Mouse (Mus musculus) megakaryocyte-erythroid progenitor cell, adult 5-6 weeks (primary cell): ENCODE results near the gene Cdcp2. TPM values are rescaled to one million over a fixed set of nuclear protein-coding genes. Genes with fewer than 3 reads are reported as not detected.

ENCODE experiments used
- ATAC-seq: replicated peaks from 2 replicates; pipeline ENCODE4 v1.8.0; 2016; ENCODE audit warnings: mild to moderate bottlenecking, inconsistent platforms; ENCODE audit not compliant: severe bottlenecking, poor library complexity, low FRiP score, low TSS enrichment
- total RNA-seq, 2 experiments: library from RNA; stranded (forward) in 1 of 2; stranded (reverse) in 1 of 2; fragments of 200-1000, 215-1000 nt in 1 of 2; fragments of >200 nt in 1 of 2; fragmentation: Nextera tagmentation in 1 of 2; gene quantifications; 2 replicates each; pipeline ENCODE4 v1.2.3; 2014 to 2017

Cdcp2 gene
- total RNA-seq, 2 experiments from 2014 or later: not detected

DNA sequence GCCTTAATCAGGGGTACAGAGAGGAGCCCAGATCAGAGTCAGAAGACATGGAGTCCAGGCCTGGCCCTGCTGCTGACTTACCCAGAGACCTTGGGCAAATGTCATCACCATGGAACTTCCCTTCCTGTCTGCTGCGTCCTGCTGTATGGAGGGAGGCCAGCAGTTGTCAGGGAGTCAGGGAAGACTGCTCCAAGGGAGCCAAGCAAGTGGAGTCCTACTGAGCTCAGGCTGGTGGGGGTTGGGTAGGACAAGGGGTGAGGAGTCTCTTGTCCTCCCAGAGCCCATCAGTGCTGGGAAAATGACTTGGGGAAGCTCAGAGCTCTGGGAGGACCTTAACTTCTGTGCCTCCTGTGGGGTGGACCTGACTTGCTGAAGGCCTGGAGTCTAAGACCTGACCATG lies 12.3 kb upstream of the Cdcp2 start:
- ATAC-seq: no peak

DNA sequence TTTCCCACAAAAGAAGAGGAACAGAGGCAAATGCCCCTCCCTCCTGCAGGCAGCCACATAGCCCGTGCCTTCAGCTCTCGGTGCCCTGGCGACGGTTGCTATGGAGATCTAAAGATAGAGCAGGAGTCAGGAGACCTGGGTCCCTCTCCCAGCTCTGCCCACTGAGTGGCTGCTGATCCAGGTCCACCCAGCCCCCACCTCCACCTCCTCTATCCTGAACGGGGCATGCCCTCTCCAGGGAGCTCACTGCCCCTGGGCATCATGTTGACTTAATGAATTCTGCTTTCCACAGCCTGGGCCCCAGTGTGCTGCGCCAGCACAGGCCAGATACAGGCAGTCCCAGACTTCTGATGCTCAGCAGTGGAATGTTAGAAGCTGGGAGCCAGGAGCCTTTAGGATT lies 11.8 kb upstream of the Cdcp2 start:
- no peak for ATAC-seq

DNA sequence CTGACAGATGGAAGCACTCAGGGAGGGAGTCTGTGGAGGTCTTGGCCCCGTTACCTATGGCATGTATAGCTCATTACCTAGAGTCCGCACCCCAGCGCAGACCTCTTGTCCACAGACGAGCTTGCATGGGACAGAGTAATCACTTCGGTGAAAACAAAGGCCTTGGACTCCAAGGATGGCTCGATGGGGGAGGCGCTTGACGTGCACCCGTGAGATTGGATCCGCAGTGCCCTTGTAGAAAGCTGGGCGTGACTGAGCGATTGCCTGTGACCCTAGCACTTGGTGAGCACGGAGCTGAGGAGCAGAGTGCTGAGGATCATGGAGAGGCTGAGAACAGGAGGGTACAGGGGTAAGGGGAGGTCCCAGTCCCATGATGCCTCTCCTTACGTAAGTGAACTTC lies 5.0 kb upstream of the Cdcp2 start:
- no peak for ATAC-seq

DNA sequence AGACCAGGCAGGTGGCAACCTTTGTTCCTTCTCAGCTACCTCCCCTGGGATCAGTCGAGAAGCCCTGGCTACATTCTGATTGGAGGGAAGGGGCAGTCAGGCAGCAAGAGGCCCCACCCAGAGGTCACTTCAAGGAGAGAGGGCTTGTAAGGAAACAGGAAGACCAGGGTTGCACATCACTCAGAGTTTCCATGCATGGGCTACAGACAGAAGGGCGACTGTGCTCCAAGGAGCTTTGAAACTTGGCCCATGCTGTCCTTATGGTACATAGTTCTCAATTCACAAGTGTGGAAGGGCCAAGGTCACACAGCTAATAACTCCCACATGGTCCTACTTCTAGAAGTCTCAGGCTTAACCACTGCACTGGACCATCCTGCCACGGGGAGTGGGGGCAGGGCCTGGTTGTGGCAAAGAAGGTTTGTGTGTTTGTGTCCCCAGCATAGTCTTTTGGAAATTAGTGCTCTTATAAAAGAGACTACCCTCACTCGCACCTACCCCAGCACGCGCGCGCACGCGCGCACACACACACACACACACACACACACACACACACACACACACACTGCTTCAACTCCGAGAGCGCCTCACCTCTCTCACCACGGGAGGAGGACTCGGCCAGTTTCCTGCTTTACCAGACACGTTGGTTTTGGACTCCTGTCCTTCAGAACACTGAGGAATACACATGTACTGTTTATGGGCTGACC lies 2.1 kb upstream of the Cdcp2 start:
- no peak for ATAC-seq

DNA sequence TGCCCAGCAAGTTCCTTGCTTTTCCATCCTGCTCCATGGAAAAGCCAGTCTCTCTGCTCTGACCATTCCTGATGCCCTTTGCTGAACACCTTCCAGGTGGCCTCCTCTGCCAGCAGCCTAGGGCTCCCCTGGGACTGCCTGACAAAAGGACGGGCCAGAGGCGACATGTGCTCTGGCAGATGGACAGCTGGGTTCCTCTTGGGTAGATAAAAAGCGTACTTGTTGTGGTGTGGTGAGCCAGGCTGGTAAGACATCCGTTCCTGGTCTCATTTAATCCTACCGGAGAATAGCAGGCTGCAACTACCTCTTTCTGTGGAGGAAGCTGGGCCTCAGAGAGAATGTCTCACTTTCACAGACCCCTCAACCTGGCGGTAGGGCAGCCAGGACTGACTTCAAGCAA lies 648 bp upstream of the Cdcp2 start:
- ATAC-seq: peak; percentile 65

DNA sequence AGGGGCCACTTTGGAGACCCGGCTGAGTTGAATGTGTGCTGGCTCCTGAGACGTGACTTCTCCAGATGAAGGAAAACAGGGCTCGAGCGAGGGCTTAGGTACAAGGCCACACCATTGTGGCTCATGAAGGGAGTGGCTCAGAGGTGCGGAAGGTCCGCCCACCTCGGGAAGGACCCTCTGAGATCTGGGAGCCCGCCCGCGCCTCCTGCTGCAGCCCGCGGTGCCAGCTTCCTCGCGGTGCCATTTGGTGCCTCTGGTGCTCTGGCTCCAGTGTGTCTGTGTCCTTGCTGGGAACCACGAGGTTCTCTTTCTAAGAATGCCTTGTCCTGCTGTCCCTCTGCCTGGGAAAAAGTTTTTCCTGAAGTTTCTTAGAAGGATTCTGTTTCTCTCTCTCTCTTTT lies 1.2 kb downstream of the Cdcp2 start:
- ATAC-seq: no peak

DNA sequence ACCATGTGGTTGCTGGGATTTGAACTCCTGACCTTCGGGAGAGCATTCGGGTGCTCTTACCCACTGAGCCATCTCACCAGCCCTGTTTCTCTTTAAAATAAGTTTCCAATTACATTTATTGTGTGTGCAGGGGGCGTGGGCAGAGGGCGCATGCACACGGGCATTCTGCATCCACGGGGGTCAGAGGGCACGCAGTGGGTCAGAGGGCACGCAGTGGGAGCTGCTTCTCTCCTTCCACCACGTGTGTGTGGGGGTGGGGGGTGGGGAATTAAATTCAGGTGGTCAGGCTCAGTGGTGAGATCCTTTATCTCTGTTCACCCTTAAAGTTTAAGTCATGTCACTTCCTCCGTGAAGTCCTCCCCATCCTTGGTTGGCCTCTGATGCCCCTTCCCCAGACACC lies 1.7 kb downstream of the Cdcp2 start:
- ATAC-seq: no peak

DNA sequence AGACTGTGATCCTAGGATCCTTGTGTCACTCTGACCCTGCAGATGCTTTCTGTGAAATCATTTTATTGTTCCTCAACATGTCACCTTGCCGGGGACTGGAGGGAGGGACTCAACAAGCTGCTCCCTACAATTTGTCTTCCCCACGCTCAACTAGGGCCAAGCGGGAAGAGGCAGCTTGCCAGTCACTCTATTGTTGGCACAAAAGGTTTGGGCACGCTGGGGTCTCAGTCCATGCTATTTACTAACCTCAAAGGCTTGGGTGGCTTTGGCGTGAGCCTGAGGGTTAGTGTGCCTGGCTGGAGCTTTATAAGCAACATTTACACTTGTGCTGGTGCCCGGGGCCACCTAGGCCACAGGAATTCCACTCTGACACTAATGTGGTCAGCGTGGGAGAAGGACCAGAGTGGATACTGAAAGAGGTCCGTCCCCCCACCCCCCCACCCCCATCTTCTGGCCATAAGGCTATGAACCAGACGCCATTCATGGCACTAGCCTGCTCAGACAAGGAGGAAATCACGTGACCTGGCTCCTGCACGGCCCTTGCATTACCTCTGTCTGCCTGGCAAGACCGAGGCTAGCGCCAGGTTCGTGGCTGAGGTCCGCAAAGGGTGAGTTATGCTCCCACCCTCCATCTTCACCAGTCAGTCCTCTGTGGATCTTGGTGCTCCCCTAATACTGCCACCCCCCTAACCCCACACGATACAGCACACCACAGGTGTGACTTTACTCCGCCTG lies 2.3 kb downstream of the Cdcp2 start:
- no peak for ATAC-seq

DNA sequence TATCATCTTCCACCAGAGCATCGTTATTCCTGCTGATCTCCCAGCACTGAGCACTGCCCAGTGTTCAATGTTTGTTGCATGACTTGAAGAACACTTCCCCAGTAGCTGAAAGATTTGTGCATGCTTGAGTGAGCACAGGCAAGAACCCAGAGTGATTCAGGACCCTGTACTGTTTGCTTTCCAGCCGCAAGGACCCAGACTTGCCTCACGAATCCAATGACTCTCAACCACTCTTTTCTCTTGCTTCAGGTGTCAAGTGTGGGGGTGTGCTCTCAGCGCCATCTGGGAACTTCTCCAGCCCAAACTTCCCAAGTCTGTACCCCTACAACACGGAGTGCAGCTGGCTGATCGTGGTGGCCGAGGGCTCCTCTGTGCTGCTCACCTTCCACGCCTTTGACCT lies 5.5 kb downstream of the Cdcp2 start:
- no peak for ATAC-seq

DNA sequence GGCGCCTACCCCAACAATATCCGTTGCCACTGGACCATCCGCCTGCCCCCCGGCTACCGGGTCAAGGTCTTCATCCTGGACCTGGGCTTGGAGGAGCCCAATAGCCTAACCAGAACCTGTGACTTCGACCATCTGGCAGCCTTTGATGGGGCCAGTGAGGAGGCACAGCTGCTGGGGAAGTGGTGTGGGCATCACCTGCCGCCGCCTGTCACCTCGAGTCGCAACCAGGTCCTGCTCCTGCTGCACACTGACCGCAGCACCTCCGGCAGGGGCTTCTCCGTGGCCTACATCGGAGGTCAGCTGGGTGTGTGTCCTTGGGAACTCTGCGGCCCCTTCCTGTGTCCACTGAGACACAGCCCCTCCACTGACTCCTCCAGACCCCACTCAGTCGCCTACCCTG lies 10.1 kb downstream of the Cdcp2 start:
- ATAC-seq: no peak

DNA sequence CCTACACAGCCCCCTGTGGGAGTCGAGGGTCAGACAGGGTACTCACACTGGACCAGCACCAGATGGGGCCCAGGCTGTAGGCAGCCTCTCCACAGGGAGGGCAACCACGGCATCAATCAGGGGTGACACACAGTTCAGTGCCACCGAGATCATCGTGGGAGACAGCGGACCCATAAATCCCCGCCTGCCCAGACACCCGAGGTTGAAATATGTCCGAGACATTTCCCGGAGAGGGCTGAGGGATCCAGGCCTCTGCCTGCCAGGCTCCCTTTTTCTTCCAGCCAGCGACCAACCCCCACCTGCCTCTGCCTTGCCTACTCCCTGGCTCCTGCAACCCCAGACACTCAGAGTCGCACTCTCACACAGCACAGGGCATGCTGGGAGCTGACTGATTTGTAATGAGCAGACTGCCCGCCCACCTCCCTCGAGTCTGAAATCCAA lies 11.6 kb downstream of the Cdcp2 start:
- ATAC-seq: no peak

DNA sequence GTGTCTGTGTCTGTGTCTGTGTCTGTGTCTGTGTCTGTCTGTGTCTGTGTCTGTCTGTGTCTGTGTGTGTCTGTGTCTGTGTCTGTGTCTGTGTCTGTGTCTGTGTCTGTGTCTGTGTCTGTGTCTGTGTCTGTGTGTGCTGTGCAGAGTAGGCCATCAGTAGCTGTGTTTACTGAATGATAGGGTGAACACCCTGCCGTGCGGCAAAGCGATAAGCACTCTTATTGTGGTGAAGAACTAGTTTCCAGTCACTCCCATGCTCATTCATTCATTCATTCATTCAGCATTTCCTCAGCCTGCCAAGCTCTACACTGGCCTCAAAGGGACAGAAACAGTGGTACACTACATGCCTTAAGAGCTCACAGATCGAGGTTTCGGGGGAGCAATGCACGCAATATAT lies 12.5 kb downstream of the Cdcp2 start:
- peak; percentile 58; the same call in 1 of the 2 replicates for ATAC-seq

DNA sequence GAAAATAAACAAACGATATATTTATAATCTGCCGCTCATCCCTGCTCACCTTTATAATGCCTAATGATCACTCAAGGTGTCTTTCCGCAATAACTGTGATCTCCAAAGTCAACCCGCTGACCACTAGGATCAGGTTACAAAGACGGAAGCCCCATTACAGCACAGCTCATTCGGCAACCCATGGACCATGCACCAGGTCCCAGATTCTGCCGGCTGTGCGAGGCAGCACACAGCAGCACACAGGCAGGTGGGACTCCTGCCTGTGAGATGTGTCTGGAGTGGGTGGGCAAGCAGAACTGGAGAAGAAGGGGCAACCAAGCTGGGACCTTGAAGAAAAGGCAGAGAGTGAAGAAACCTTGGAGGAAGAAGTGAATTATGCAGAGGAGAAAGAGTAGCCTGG lies 17.6 kb downstream of the Cdcp2 start:
- no peak for ATAC-seq

DNA sequence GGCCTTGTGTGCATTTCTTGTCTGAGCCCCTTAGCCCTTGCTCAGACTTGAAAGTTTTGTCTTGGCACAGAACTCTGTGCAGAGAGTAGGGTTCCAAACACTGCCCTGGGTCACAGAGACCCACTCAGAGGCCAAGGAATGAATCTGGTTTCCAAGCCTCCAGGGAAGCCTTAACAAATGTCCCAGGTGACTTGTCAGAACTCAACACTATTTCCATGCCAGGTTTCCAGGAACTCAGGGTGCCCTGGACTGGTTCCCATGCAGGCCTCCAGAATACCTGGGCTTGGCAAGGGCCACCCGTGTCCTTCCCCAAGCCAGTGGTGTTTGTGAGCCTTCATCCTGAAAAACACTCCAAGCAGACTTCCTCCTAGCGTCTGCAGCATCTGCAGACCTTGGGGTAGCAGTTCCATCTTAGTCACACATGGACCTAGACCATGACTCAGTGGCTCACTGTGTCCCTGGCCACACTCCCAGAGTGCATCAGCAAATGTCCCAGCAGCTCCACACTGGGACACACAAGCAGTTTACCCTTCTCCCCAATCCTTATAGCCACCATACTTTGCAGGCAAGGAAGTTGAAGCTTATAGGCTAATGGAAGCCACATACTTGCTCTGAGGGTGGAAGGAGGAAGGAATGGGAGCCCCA lies 21.2 kb downstream of the Cdcp2 start:
- no peak for ATAC-seq

DNA sequence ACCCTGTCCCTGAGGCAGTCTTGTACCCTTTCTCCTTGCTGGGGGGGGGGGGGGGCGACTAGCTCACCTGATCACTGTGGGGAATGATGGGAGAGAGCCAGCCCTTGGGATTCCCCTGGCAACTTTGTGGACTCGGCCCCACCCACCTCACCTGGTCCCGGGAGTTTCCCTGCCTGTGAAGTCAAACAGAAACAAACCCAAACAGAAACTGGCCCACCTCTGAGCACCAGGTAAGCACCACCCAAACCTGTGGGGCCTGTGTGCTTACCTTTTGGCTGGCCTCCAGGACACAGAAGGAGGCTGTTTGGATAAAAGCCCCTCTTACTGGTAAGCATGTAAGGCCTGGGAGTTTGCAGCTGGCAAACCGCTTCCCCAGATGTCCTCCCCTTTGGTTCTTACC lies 22.4 kb downstream of the Cdcp2 start:
- no peak for ATAC-seq

DNA sequence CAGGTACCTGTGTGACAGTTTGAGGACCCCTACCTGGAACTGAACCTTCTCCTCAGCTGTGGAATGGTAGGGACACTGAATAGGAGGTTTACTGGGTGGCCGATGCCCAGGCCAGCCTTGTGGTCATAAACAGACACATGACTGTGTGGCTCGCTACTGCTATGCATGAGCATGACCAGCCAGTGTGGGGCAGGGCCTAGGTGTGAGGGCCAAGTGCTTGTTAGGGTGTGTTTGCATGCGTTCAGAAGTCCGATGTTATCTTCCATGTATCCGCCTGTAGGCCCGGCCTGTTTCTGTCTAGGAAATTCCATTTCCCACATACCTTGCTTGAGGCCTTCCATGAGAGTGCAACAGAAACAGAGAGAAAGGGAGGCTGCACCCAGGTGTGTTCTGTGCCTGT lies 24.0 kb downstream of the Cdcp2 start:
- no peak for ATAC-seq

DNA sequence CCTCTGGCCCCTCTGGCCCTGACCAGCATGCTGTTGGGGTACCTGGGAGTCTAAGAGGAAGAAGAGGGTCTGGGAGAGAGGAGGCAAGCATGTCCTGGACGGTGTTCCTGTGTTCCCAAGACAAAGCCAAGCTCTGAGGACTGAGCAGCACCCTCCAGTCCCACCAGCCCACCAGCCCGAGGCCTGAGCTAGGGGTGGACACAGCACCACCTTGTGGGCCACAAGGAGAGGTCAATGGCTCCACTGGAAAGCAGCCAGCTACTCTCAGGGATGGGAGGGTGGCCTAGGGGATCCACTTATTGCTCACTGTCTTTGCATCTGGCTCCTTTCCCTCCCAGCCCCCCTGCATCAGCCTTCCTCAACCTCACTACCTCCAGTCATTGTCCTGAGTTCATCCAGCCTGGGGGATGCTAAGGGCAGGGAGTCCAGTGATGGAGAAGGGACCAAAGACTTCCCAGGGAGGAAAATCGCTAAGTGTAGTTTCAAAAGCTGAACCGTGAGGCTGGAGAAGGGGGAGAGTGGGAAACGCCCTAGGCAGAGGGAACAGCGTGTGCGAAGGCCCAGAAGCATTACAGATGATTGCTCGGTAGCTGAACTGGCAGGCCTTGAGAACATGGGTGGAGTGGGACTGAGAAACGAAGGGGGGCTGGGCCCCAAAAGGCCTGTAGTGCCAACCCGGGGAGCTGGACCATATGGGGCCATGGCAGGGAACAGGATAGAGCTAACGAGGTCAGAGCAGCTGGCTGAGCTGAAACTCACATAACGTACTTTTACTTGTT lies 24.7 kb downstream of the Cdcp2 start:
- no peak for ATAC-seq

DNA sequence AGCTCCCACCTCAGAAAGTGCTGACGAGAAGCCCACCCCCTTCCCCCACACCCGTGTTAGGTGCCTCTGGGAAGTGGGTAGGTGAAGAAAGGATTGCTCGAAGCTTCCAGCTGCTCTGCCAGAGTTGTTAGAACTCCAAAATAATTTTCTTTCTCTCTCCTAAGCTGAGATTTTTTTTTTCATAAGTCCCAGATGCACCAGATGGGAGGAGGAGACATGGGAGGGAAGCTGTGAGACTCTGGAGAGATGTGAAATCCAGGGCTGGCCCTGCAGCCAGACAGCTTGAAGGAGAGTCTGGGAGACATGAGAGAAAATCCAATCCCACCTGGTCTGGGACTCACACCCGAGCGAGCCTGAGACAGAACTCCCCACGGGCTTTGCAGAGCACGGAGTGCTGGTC lies 27.7 kb downstream of the Cdcp2 start:
- no peak for ATAC-seq

DNA sequence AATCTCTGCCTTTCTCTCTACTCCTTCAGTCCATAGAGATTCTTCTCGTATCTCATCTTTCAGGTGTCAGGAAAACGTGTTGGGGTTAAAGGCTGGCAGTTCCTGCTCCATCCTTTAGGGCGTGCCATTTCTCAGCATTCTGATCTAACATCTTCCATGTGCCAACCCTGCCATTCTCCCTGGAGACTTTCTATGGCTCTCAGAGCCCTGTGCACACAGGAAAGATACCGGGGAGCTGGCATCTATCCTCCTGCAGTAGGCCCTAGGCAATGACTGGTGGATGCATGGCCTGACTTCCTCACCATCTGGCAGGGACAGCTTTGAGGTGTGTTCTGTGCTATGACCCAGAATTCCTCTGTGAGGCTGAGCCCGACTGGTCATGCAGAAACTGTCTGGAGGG lies 28.4 kb downstream of the Cdcp2 start:
- ATAC-seq: no peak

DNA sequence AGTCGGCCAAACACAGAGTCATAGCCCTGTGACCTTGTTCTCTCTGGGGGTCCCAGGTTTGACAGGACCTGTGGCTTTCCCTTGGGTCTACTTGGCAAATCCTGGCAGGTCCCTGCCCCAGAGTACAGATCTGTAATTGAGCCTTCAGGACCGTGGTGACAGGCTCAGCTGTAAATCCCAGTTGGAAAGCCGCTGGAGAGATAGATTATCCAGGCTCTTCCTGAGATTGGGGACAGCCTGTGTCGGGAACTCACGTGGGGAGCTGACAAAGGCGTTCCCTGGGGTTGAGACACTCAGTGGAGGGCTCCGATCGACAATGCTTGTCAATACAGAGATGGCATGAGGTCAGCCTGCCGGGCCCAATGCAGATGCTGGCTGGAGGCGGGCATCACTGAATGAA lies 29.7 kb downstream of the Cdcp2 start:
- no peak for ATAC-seq
